Comparison of ENCODE assay signal across 26 mouse cellular contexts in the genomic region with DNA sequence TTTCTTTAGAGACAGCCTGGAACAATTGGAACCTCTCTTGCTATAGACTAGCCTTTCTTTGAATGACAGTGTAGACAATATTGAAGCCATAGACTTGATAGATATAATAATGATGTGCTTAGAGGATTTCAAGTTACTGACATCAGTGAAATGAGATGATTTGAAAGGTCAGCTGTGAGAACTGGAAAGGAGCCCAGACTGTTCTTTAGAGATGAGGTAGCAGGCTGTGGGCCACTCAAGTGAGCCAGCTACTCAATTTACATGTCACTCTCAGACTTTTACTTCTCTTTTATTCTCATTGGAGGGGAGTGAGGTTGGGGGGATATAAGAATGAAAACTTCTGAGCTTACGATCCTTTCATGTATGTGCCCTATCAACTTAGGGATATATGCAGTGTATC. TPM values are rescaled to one million over a fixed set of nuclear protein-coding genes. Genes with fewer than 3 reads are reported as not detected.
DNase-seq lines count a peak whose midpoint lies in the region; TF ChIP-seq lines count a peak whose summit lies in the region.
"Had no signal": no experiment of that assay in that cellular context is flagged by ENCODE, and none has a peak within 500 bp of the region (broad histone marks: within the 10 kb centered on the region; RNA-seq: fewer than 3 reads in every experiment).

No protein-coding gene starts in this region.

- peak; percentile 54 for DNase-seq in gastrocnemius, adult 18-20 months (ENCODE audit: low spot score)
- DNase-seq in gastrocnemius, postnatal 14 days: no peak
- DNase-seq in layer of hippocampus, adult 2 months (ENCODE audit: low spot score in 2 of 2): no peak
- DNase-seq in layer of hippocampus, postnatal 10 days (ENCODE audit: low spot score in 2 of 2): no peak
- peak; percentile 13 for DNase-seq in MEL (ENCODE audit: low read depth, low spot score)
- peak; percentile 41 for DNase-seq in adipocyte (ENCODE audit: low spot score)
- DNase-seq in adrenal gland, adult 8-10 months: no peak
- DNase-seq: cerebellum, adult 18-20 months; cerebellum, postnatal 25 days; embryo, embryonic 11 days; kidney, adult 18-20 months; left cerebral cortex, postnatal 4 days; right cerebral cortex, postnatal 14 days; spleen, adult 18-20 months had no signal

- H3K4me1 ChIP-seq in MEL (ENCODE audit: control insufficient read depth in 1 of 2, insufficient read depth in 2 of 2, low read length in 2 of 2): no peaks in the 10 kb centered on the region
- H3K4me1 ChIP-seq: embryonic facial prominence, embryonic 15.5 days; hindbrain, embryonic 12.5 days; midbrain, embryonic 10.5 days had no signal

- H3K36me3 ChIP-seq in MEL (ENCODE audit: control insufficient read depth in 1 of 2, insufficient read depth in 2 of 2, low read length in 2 of 2): peaks cover 0 to 8% of the 10 kb centered on the region in 2 experiments; a peak in 2 of 4 replicates

- no peak overlapping the region for H3K4me3 ChIP-seq in layer of hippocampus, adult 2 months
- no peak overlapping the region for H3K4me3 ChIP-seq in MEL (ENCODE audit: control insufficient read depth in 1 of 2, insufficient read depth in 1 of 2, low read depth in 2 of 2, low read length in 2 of 2)
- H3K4me3 ChIP-seq: embryonic facial prominence, embryonic 15.5 days; hindbrain, embryonic 12.5 days; midbrain, embryonic 10.5 days had no signal

- no peaks in the 10 kb centered on the region for H3K27me3 ChIP-seq in MEL (ENCODE audit: control insufficient read depth in 1 of 2, insufficient read depth in 2 of 2, low read length in 2 of 2)
- H3K27me3 ChIP-seq: embryonic facial prominence, embryonic 15.5 days; hindbrain, embryonic 12.5 days had no signal

- H3K79me2 ChIP-seq in MEL (ENCODE audit: control insufficient read depth, insufficient read depth, low read length, poor library complexity): no peaks in the 10 kb centered on the region; the same call in 1 of the 2 replicates

- H3K9me3 ChIP-seq in MEL (replicated peaks; ENCODE audit: insufficient read depth, low read length): no peaks in the 10 kb centered on the region
- H3K9me3 ChIP-seq: embryonic facial prominence, embryonic 15.5 days; hindbrain, embryonic 12.5 days; midbrain, embryonic 10.5 days had no signal

- no peak overlapping the region for H3K9ac ChIP-seq in MEL (ENCODE audit: control insufficient read depth, low read depth, low read length, poor library complexity, severe bottlenecking)
- H3K9ac ChIP-seq: embryonic facial prominence, embryonic 15.5 days; hindbrain, embryonic 12.5 days had no signal

- no peak for TF ChIP-seq EP300 in MEL (IDR thresholded peaks at IDR 0.05; ENCODE audit: low read depth in 1 of 2, low read length in 2 of 2)

- TF ChIP-seq CTCF in layer of hippocampus, adult 2 months (conservative IDR thresholded peaks at IDR 0.05): no peak
- TF ChIP-seq CTCF in MEL (IDR thresholded peaks at IDR 0.05 in 2 of 3, conservative IDR thresholded peaks at IDR 0.05 in 1 of 3; ENCODE audit: control insufficient read depth in 1 of 3, insufficient read depth in 1 of 3, low read depth in 2 of 3, low read length in 3 of 3, poor library complexity in 1 of 3, severe bottlenecking in 1 of 3): no peak

- TF ChIP-seq POLR2A in MEL (IDR thresholded peaks at IDR 0.05; ENCODE audit: control insufficient read depth in 1 of 2, insufficient read depth in 1 of 2, low read depth in 1 of 2, low read length in 2 of 2, poor library complexity in 1 of 2): no peak

- H3K27ac ChIP-seq in layer of hippocampus, adult 2 months: peak overlapping the region; percentile 28; the same call in 1 of the 2 replicates
- H3K27ac ChIP-seq in MEL (ENCODE audit: control insufficient read depth, low read depth, low read length): no peak overlapping the region
- H3K27ac ChIP-seq: embryonic facial prominence, embryonic 15.5 days; hindbrain, embryonic 12.5 days; kidney, postnatal 0 days; midbrain, embryonic 10.5 days had no signal

- TF ChIP-seq RAD21 in MEL (IDR thresholded peaks at IDR 0.05; ENCODE audit: low read depth, low read length): no peak

- intact Hi-C loops in gastrocnemius, postnatal 14 days (cut with DNase I; ENCODE audit: low total_unique reads): no loop called here

TF ChIP-seq in MEL, 35 proteins besides CTCF, POLR2A, EP300 and RAD21:
- no peak for TF ChIP-seq GABPA (IDR thresholded peaks at IDR 0.05; ENCODE audit: low read depth, low read length)
- no peak for TF ChIP-seq ZMIZ1 (IDR thresholded peaks at IDR 0.05; ENCODE audit: low read depth, low read length)
- no peak for TF ChIP-seq USF2 (IDR thresholded peaks at IDR 0.05; ENCODE audit: borderline replicate concordance in 1 of 2, insufficient read depth in 1 of 2, low read depth in 1 of 2, low read length in 2 of 2)
- TF ChIP-seq MYB (IDR thresholded peaks at IDR 0.05; ENCODE audit: low read depth, low read length): no peak
- no peak for TF ChIP-seq ZNF384 (IDR thresholded peaks at IDR 0.05; ENCODE audit: low read depth, low read length)

RNA-seq across cellular contexts. Expression of gene Ppp3r2, which starts 22.4 kb away (rescaled TPM):
- total RNA-seq in gastrocnemius, adult 18-20 months (2021): not detected
- total RNA-seq in gastrocnemius, postnatal 14 days (2021): not detected
- total RNA-seq in layer of hippocampus, adult 2 months (2021): under 1 TPM; 0.74 to 0.81 TPM
- 1 to 10 TPM; 1.5 to 1.8 TPM for total RNA-seq in layer of hippocampus, postnatal 10 days (2021)
- not detected in 2 replicates for total RNA-seq in MEL (2012; rRNA removed)
- not detected for polyA plus RNA-seq in MEL (2012; ENCODE audit: insufficient read depth in 1 of 2, insufficient read length in 2 of 2, low read depth in 1 of 2, low replicate concordance in 2 of 2, missing spikeins in 1 of 2)
- total RNA-seq in adrenal gland, adult 8-10 months (2022): not detected
- total RNA-seq: adrenal gland, adult 18-20 months; adrenal gland, postnatal 4 days; liver, adult 2 months had no signal
- polyA plus RNA-seq: heart, embryonic 16.5 days; inflammation-experienced regulatory T-cells, adult 6 months; kidney, postnatal 0 days; large intestine, adult 2 months; liver, adult 2 months; liver, embryonic 16.5 days; midbrain, embryonic 10.5 days; thymus, postnatal 0 days had no signal

RNA-seq across cellular contexts. Expression of gene Rnf20, which starts 27.6 kb away (rescaled TPM):
- 10 to 100 TPM; 25.9 to 28.0 TPM for total RNA-seq in gastrocnemius, adult 18-20 months (2021)
- total RNA-seq in gastrocnemius, postnatal 14 days (2021): 10 to 100 TPM; 27.7 to 28.6 TPM
- total RNA-seq in layer of hippocampus, adult 2 months (2021): 10 to 100 TPM; 77.1 to 86.5 TPM
- total RNA-seq in layer of hippocampus, postnatal 10 days (2021): 10 to 100 TPM; 79.6 to 80.6 TPM
- total RNA-seq in MEL (2012; rRNA removed): 37.7 and 40.8 TPM in 2 replicates
- polyA plus RNA-seq in MEL (2012; ENCODE audit: insufficient read depth in 1 of 2, insufficient read length in 2 of 2, low read depth in 1 of 2, low replicate concordance in 2 of 2, missing spikeins in 1 of 2): 10 to 100 TPM; 43.1 to 58.1 TPM
- total RNA-seq in adrenal gland, adult 8-10 months (2022): 10 to 100 TPM; 49.8 to 70.1 (median 61.7) TPM

Comparison
In these comparisons a context has a peak if more than half of its experiments do, and no peak if none do; other contexts are left out.
1. DNase-seq: peak in gastrocnemius, adult 18-20 months (single experiment), MEL (single experiment) and adipocyte (single experiment); none in gastrocnemius, postnatal 14 days (single experiment), layer of hippocampus, adult 2 months (0 of 2), layer of hippocampus, postnatal 10 days (0 of 2) and adrenal gland, adult 8-10 months (single experiment).